Mouse (Mus musculus) embryonic stem cell, embryonic (primary cell): Measurements from ENCODE around the gene Papolb.

Experiments
- CTCF ChIA-PET, 4 experiments: fragments of 300-600 bp in 2 of 4; fragments of 350-600 bp in 2 of 4; sonication (Branson Sonifier 250); formaldehyde crosslinking; loops; one replicate each; lab custom pipeline; 2022; ENCODE audit warnings: inconsistent platforms in 2 of 4; lab: Charles Lee
- POLR2A ChIA-PET, 4 experiments: fragments of 300-600 bp in 2 of 4; fragments of 350-600 bp in 2 of 4; sonication (Branson Sonifier 250); formaldehyde crosslinking; loops; one replicate each; lab custom pipeline; 2022; ENCODE audit warnings: antibody characterized with exemption in 4 of 4, inconsistent platforms in 1 of 4; lab: Charles Lee

Papolb gene

GRCm38 (mm10) chr5:142498964-142499363 is 30.9 kb downstream of the Papolb start:
- CTCF ChIA-PET, result interaction anchor here (0.6 to 2.8 kb wide), 14 partner anchors 13 to 306 kb away, joined by 3 to 21 read pairs (median 4); partner anchors contain the start of gene Radil (in 2 of the 4)
- POLR2A ChIA-PET, result interaction anchor here in 3 of 4 experiments (0.5 to 1.3 kb wide), 6 partner anchors 12 to 380 kb away, joined by 3 to 4 read pairs (median 3); partner anchors contain the start of gene Radil (in 1 of the 3)

GRCm38 (mm10) chr5:142495321-142496096 is 34.4 kb downstream of the Papolb start:
- POLR2A ChIA-PET, result interaction anchor here in 2 of 4 experiments (1.2 to 1.4 kb wide), 5 partner anchors 22 to 51 kb away, joined by 3 to 4 read pairs (median 4); partner anchors contain the start of gene Papolb (in 1 of the 2)

GRCm38 (mm10) chr5:142493307-142493706 is 36.6 kb downstream of the Papolb start:
- ChIA-PET POLR2A (interaction anchor here in 1 of 4 experiments (1.2 to 2.0 kb wide), 4 partner anchors 10 to 56 kb away, joined by 4 to 5 read pairs (median 4); partner anchors contain the start of gene Papolb), CTCF (interaction anchor here in 2 of 4 experiments (0.6 to 1.0 kb wide), 3 partner anchors 9 to 22 kb away, joined by 3 to 4 read pairs (median 3); no protein-coding TSS in a partner anchor)

More at GRCm38 (mm10) chr5:142495321-142496096, 34.4 kb downstream of the Papolb start:
- CTCF ChIA-PET, result interaction anchor here in 2 of 4 experiments (0.5 to 2.0 kb wide), 8 partner anchors 10 to 353 kb away, joined by 3 to 9 read pairs (median 3); partner anchors contain the start of gene Radil (in 1 of the 2)

- POLR2A ChIA-PET, result interaction anchor here in 3 of 4 experiments (0.5 to 1.3 kb wide), 5 partner anchors 12 to 397 kb away, joined by 3 to 5 read pairs (median 4); no protein-coding TSS in a partner anchor
- CTCF ChIA-PET, result interaction anchor here in 2 of 4 experiments (1.1 to 2.1 kb wide), 4 partner anchors 11 to 130 kb away, joined by 3 to 4 read pairs (median 4); partner anchors contain the start of gene Radil (in 1 of the 2)
Observed at GRCm38 (mm10) chr5:142489955-142490707, 39.7 kb downstream of the Papolb start.

GRCm38 (mm10) chr5:142486654-142487053 is 43.2 kb downstream of the Papolb start:
- ChIA-PET CTCF (interaction anchor here in 2 of 4 experiments (0.5 to 1.5 kb wide), 4 partner anchors 12 to 21 kb away, joined by 3 to 5 read pairs (median 4); no protein-coding TSS in a partner anchor), POLR2A (interaction anchor here in 1 of 4 experiments (0.7 to 1.1 kb wide), 2 partner anchors 12 to 191 kb away, joined by 3 read pairs; no protein-coding TSS in a partner anchor)

- ChIA-PET CTCF (interaction anchor here in 3 of 4 experiments (0.5 to 4.5 kb wide), 18 partner anchors 10 to 373 kb away, joined by 3 to 35 read pairs (median 4); partner anchors contain the start of gene Radil (in 3 of the 3)), POLR2A (interaction anchor here in 2 of 4 experiments (0.6 to 2.9 kb wide), 11 partner anchors 9 to 334 kb away, joined by 3 to 11 read pairs (median 4); partner anchors contain the start of genes Ap5z1 (in 1 of the 2), Papolb (in 1 of the 2), Radil (in 1 of the 2) and Tnrc18 (in 1 of the 2))
Observed at GRCm38 (mm10) chr5:142483581-142483980, 46.3 kb downstream of the Papolb start.

GRCm38 (mm10) chr5:142482512-142482911 is 47.4 kb downstream of the Papolb start:
- ChIA-PET CTCF (interaction anchor here (0.6 to 4.5 kb wide), 25 partner anchors 8 to 372 kb away, joined by 3 to 35 read pairs (median 4); partner anchors contain the start of gene Radil (in 3 of the 4)), POLR2A (interaction anchor here in 3 of 4 experiments (0.7 to 2.9 kb wide), 7 partner anchors 10 to 68 kb away, joined by 3 to 11 read pairs (median 4); partner anchors contain the start of gene Radil (in 2 of the 3))

GRCm38 (mm10) chr5:142478829-142479435 is 50.9 kb downstream of the Papolb start:
- CTCF ChIA-PET, result interaction anchor here (0.6 to 2.1 kb wide), 16 partner anchors 9 to 378 kb away, joined by 3 to 14 read pairs (median 4); partner anchors contain the start of gene Radil (in 3 of the 4)
- POLR2A ChIA-PET, result interaction anchor here in 3 of 4 experiments (0.5 to 2.9 kb wide), 10 partner anchors 10 to 113 kb away, joined by 3 to 9 read pairs (median 4); partner anchors contain the start of genes Ap5z1 (in 2 of the 3) and Radil (in 1 of the 3)

GRCm38 (mm10) chr5:142477866-142478615 is 51.8 kb downstream of the Papolb start:
- CTCF ChIA-PET, result interaction anchor here (0.6 to 2.1 kb wide), 12 partner anchors 18 to 379 kb away, joined by 3 to 9 read pairs (median 4); partner anchors contain the start of gene Radil (in 2 of the 4)
- POLR2A ChIA-PET, result interaction anchor here in 2 of 4 experiments (1.0 to 2.9 kb wide), 6 partner anchors 9 to 72 kb away, joined by 3 to 9 read pairs (median 6); partner anchors contain the start of genes Ap5z1 (in 1 of the 2) and Radil (in 1 of the 2)

- ChIA-PET POLR2A (interaction anchor here in 2 of 4 experiments (1.0 to 2.9 kb wide), 3 partner anchors 12 to 73 kb away, joined by 3 to 8 read pairs (median 5); partner anchors contain the start of gene Radil (in 1 of the 2)), CTCF (interaction anchor here in 2 of 4 experiments (0.6 to 1.8 kb wide), 4 partner anchors 21 to 143 kb away, joined by 3 to 5 read pairs (median 4); partner anchors contain the start of gene Radil (in 1 of the 2))
Observed at GRCm38 (mm10) chr5:142477346-142477745, 52.5 kb downstream of the Papolb start.
